Mouse (Mus musculus): Measurements from ENCODE around the gene Mrtfb.
"Not testable (repeated sequence)": the region's sequence is repeated elsewhere in the genome, so short reads cannot be mapped to it uniquely, and the experiment has no call there.

- TF ChIP-seq GATA1 (IDR thresholded peaks at IDR 0.05; ENCODE audit: borderline replicate concordance, low read length); FLI1 (IDR thresholded peaks at IDR 0.05; ENCODE audit: low read length): not testable (repeated sequence)
Observed at GRCm38 (mm10) chr16:13345822-13346221, 89.5 kb downstream of the Mrtfb start.

Data from megakaryocyte, embryonic 14.5 days (primary cell).